Mouse (Mus musculus): ENCODE measurements around the gene Sart1. TPM values are rescaled to one million over a fixed set of nuclear protein-coding genes. Genes with fewer than 3 reads are reported as not detected.

Sart1 gene
- polyA plus RNA-seq, 1 experiment from 2014 or later = 77.1 TPM

DNA sequence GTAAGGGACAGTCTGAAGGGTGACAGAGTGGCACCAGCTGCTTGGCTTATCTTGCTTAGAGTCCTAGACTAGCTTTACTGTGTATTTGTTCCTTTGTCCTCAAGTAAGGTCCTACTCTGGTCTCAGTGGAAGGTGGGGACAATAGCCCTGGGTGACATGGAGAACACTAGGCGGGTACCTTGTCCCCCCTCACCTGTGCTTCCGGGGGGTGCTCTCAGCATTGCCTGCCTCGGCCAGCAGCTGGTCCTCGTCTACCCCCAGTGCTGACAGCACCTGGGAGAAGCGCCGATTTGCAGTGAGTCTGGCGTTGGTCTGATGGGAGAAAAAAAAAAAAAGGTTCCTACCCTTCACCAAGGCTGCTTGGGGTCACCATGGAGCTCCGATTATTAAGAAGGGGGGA, 1.9 kb upstream of the Sart1 start:
- no peaks in the 10 kb centered on the region for H3K9me3 ChIP-seq
- WGBS = 85% methylated on average over 8 of the region's 8 CpGs
- ATAC-seq (ENCODE audit: low FRiP score, low read depth) = no peak
- H3K4me3 ChIP-seq = no peak overlapping the region
- H3K36me3 ChIP-seq = no peaks in the 10 kb centered on the region
- no peak overlapping the region for H3K27ac ChIP-seq (replicated peaks)
- peaks cover 35% of the 10 kb centered on the region for H3K4me1 ChIP-seq (replicated peaks)
- H3K27me3 ChIP-seq = no peaks in the 10 kb centered on the region
- H3K9ac ChIP-seq = no peak overlapping the region
- H3K4me2 ChIP-seq = peak overlapping the region; percentile 89; the same call in 1 of the 2 replicates

- H3K27me3 ChIP-seq = no peaks in the 10 kb centered on the region
- peaks cover 35% of the 10 kb centered on the region for H3K4me1 ChIP-seq (replicated peaks)
- H3K4me3 ChIP-seq = peak overlapping the region; percentile 91
- 50% methylated on average over 12 of the region's 12 CpGs for WGBS
- H3K4me2 ChIP-seq = peak overlapping the region; percentile 89
- H3K9ac ChIP-seq = no peak overlapping the region
- no peak overlapping the region for H3K27ac ChIP-seq (replicated peaks)
- H3K36me3 ChIP-seq = peaks cover 5% of the 10 kb centered on the region; the same call in 1 of the 2 replicates
- ATAC-seq (ENCODE audit: low FRiP score, low read depth) = no peak
- no peaks in the 10 kb centered on the region for H3K9me3 ChIP-seq
Observed at GRCm38 (mm10) chr19:5389647-5390046, 1.1 kb upstream of the Sart1 start.

DNA sequence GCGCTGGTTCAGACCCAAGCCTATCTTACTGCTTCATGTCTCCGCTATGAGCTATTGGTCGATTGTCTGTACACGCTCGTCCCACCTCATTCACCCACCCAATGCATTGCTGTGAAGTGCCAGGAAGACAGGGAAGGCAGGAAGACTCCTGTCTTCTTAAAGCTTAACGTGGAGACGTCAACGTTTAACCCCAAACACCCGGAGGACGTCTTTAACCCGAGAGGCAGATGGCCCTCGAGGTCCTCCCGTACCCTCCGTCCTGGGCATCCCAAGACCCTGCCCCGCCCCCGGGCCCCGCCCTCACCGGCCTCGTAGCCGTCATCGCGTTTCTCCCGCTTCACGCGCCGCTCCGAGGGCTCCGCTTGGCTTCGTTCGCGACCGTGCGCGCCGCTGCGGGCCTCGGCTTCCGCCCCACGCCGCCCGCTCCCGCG, 477 bp downstream of the Sart1 start:
- Histone ChIP-seq H3K27me3 (no peaks in the 10 kb centered on the region), H3K9ac (peak overlapping the region; percentile 84), H3K4me3 (peak overlapping the region; percentile 91), H3K9me3 (no peaks in the 10 kb centered on the region), H3K36me3 (peaks cover 20% of the 10 kb centered on the region), H3K27ac (replicated peaks) (peak overlapping the region; percentile 82), H3K4me2 (peak overlapping the region; percentile 89), H3K4me1 (replicated peaks) (peaks cover 35% of the 10 kb centered on the region)
- ATAC-seq (ENCODE audit: low FRiP score, low read depth) = peak; percentile 12; the same call in 1 of the 2 replicates
- under 1% methylated on average over 39 of the region's 43 CpGs for WGBS

DNA sequence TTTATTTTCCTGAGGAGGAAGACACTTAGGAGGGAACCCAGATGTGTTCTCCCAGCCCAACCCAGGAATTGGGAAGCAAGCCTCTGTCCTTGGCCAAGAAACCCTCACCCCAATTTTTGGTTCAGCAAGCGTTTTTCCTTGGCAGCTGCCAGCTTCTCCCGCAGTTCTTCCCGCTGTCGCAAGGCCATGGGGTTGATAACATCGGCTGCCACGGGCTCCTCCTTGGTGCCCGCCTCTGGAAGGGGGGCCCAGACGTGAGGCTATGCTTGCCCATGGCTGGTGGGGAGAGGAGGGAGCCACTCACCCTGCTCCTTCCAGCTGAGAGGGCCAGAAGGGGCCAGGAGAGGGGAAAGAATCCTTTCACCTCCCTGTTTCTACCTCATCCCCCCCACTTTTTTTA, 3.8 kb downstream of the Sart1 start:
- Histone ChIP-seq H3K27ac (replicated peaks) (no peak overlapping the region), H3K4me2 (no peak overlapping the region), H3K9me3 (no peaks in the 10 kb centered on the region), H3K27me3 (no peaks in the 10 kb centered on the region), H3K4me1 (replicated peaks) (peaks cover 23% of the 10 kb centered on the region), H3K4me3 (no peak overlapping the region), H3K9ac (no peak overlapping the region), H3K36me3 (peaks cover 52% of the 10 kb centered on the region)
- WGBS = 93% methylated on average over 8 of the region's 8 CpGs
- no peak for ATAC-seq (ENCODE audit: low FRiP score, low read depth)

- Histone ChIP-seq H3K4me2 (no peak overlapping the region), H3K9me3 (no peaks in the 10 kb centered on the region), H3K27ac (replicated peaks) (no peak overlapping the region), H3K27me3 (no peaks in the 10 kb centered on the region), H3K4me1 (replicated peaks) (peaks cover 17% of the 10 kb centered on the region), H3K4me3 (no peak overlapping the region), H3K36me3 (peaks cover 66% of the 10 kb centered on the region), H3K9ac (no peak overlapping the region)
- ATAC-seq (ENCODE audit: low FRiP score, low read depth) = no peak
- 95% methylated on average over 12 of the region's 12 CpGs for WGBS
Observed at GRCm38 (mm10) chr19:5383326-5383725, 5.2 kb downstream of the Sart1 start.

- Histone ChIP-seq H3K27ac (replicated peaks) (no peak overlapping the region), H3K9me3 (no peaks in the 10 kb centered on the region), H3K4me3 (no peak overlapping the region), H3K27me3 (no peaks in the 10 kb centered on the region), H3K4me2 (no peak overlapping the region), H3K4me1 (replicated peaks) (no peaks in the 10 kb centered on the region), H3K9ac (no peak overlapping the region), H3K36me3 (peaks cover 68% of the 10 kb centered on the region)
- ATAC-seq (ENCODE audit: low FRiP score, low read depth) = no peak
- WGBS = 87% methylated on average over 1 of the region's 1 CpGs
Observed at GRCm38 (mm10) chr19:5377446-5377845, 11.1 kb downstream of the Sart1 start.

GRCm38 (mm10) chr19:5374748-5375147, 13.8 kb downstream of the Sart1 start:
- H3K4me1 ChIP-seq (replicated peaks) = no peaks in the 10 kb centered on the region
- WGBS = 90% methylated on average over 4 of the region's 4 CpGs

DNA sequence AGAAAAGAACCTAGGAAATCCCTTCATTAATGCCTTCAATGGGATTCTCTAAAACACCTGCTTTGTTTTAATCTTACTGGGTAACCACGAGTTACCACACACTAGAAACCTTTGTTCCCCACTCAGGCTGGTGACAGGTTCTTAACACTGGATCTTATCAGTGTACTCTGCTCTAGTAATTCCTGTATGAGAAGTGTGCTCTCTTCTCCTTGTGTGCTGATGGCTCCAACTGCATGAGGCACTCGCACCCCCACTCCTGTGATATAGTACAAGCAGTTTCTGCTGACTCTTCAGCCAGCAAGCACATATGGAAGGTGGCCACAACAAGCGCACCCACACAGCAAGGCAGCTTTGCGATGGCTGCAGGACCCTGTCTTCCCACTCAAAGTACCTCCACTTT, 14.3 kb downstream of the Sart1 start:
- no peaks in the 10 kb centered on the region for H3K9me3 ChIP-seq
- H3K9ac ChIP-seq = no peak overlapping the region
- H3K4me2 ChIP-seq = no peak overlapping the region
- H3K36me3 ChIP-seq = peaks cover 65% of the 10 kb centered on the region
- 88% methylated on average over 4 of the region's 4 CpGs for WGBS
- H3K27ac ChIP-seq (replicated peaks) = no peak overlapping the region
- H3K4me3 ChIP-seq = no peak overlapping the region
- no peaks in the 10 kb centered on the region for H3K27me3 ChIP-seq
- no peak for ATAC-seq (ENCODE audit: low FRiP score, low read depth)
- H3K4me1 ChIP-seq (replicated peaks) = no peaks in the 10 kb centered on the region

More at GRCm38 (mm10) chr19:5374748-5375147, 13.8 kb downstream of the Sart1 start:
- no peak overlapping the region for H3K4me3 ChIP-seq
- H3K27me3 ChIP-seq = no peaks in the 10 kb centered on the region
- peaks cover 65% of the 10 kb centered on the region for H3K36me3 ChIP-seq
- no peak overlapping the region for H3K4me2 ChIP-seq
- H3K27ac ChIP-seq (replicated peaks) = no peak overlapping the region
- H3K9me3 ChIP-seq = no peaks in the 10 kb centered on the region
- ATAC-seq (ENCODE audit: low FRiP score, low read depth) = no peak
- no peak overlapping the region for H3K9ac ChIP-seq

GRCm38 (mm10) chr19:5372724-5373123, 15.8 kb downstream of the Sart1 start:
- no peak overlapping the region for H3K9ac ChIP-seq
- H3K27ac ChIP-seq (replicated peaks) = no peak overlapping the region
- no peak overlapping the region for H3K4me2 ChIP-seq
- 94% methylated on average over 7 of the region's 7 CpGs for WGBS
- H3K27me3 ChIP-seq = no peaks in the 10 kb centered on the region
- no peaks in the 10 kb centered on the region for H3K9me3 ChIP-seq
- ATAC-seq (ENCODE audit: low FRiP score, low read depth) = no peak
- H3K4me1 ChIP-seq (replicated peaks) = peaks cover 11% of the 10 kb centered on the region
- H3K4me3 ChIP-seq = no peak overlapping the region
- H3K36me3 ChIP-seq = peaks cover 57% of the 10 kb centered on the region

DNA sequence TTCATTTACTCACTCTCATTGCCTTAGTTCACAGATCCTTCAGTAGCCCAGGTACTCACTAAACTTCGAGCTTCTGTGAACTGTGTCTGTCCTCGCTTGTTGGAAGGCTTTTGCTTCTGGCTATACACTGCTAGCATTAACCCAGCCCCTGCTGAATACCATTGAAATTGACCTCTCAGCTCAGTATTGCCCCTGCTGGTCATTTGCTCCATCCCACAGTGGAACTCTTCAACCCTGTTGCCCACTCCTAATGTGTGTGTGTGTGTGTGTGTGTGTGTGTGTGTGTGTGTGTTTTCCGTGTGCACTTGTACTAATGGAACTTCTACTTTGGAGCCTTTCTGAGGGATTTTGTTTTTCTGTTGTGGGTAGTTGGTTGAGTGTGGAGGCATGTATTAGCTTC, 17.6 kb downstream of the Sart1 start:
- H3K36me3 ChIP-seq = peaks cover 52% of the 10 kb centered on the region
- no peaks in the 10 kb centered on the region for H3K9me3 ChIP-seq
- 96% methylated on average over 3 of the region's 3 CpGs for WGBS

DNA sequence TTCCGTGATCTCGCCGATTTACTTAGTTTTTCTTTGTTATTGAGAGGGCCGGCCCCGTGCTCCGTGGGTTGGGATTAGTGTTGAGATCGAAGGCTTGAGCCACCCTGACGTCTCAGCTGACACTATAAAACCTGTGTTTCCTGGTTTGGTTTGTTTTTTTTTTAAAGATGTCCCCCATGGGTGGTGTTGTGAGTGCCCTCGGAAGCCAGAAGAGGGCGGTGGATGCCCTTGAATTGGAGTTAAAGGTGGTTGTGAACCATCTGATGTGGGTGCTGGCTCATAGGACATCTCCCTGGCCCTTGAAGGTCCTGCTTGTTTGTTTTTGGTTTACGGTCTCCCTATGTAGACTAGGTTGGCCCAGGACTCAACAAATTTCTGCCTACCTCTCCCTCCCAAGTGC, 21.0 kb downstream of the Sart1 start:
- H3K9me3 ChIP-seq = no peaks in the 10 kb centered on the region
- H3K4me3 ChIP-seq = peak overlapping the region; percentile 66
- H3K4me1 ChIP-seq (replicated peaks) = peaks cover 22% of the 10 kb centered on the region
- WGBS = 14% methylated on average over 11 of the region's 11 CpGs
- no peak for ATAC-seq (ENCODE audit: low FRiP score, low read depth)
- no peaks in the 10 kb centered on the region for H3K27me3 ChIP-seq
- peaks cover 50% of the 10 kb centered on the region for H3K36me3 ChIP-seq
- peak overlapping the region; percentile 80 for H3K9ac ChIP-seq
- H3K27ac ChIP-seq (replicated peaks) = no peak overlapping the region
- H3K4me2 ChIP-seq = peak overlapping the region; percentile 69

More for the DNA sequence above, 17.6 kb downstream of the Sart1 start:
- peaks cover 15% of the 10 kb centered on the region for H3K4me1 ChIP-seq (replicated peaks)
- H3K4me3 ChIP-seq = no peak overlapping the region
- no peak overlapping the region for H3K9ac ChIP-seq
- no peak overlapping the region for H3K4me2 ChIP-seq
- H3K27ac ChIP-seq (replicated peaks) = no peak overlapping the region
- no peaks in the 10 kb centered on the region for H3K27me3 ChIP-seq
- ATAC-seq (ENCODE audit: low FRiP score, low read depth) = no peak

- H3K27ac ChIP-seq (replicated peaks) = peak within 1 kb of the TSS; percentile 98
Observed at GRCm38 (mm10) chr19:5367053-5367359, 21.5 kb downstream of the Sart1 start, which contains the start of gene Banf1. TSS of gene Banf1 (minus strand) at chr19:5367168.

More at GRCm38 (mm10) chr19:5367053-5367359, 21.5 kb downstream of the Sart1 start, which contains the start of gene Banf1:
- H3K4me2 ChIP-seq = peak within 1 kb of the TSS; percentile 69
- peaks cover 22% of the 10 kb centered on the region for H3K4me1 ChIP-seq (replicated peaks)
- peak within 1 kb of the TSS; percentile 80 for H3K9ac ChIP-seq
- H3K36me3 ChIP-seq = peaks cover 45% of the 10 kb centered on the region
- peak within 1 kb of the TSS; percentile 66 for H3K4me3 ChIP-seq
- H3K27me3 ChIP-seq = no peaks in the 10 kb centered on the region
- no peaks in the 10 kb centered on the region for H3K9me3 ChIP-seq
- WGBS = under 1% methylated on average over 33 of the region's 33 CpGs
- ATAC-seq (ENCODE audit: low FRiP score, low read depth) = peak; percentile 20; the same call in 1 of the 2 replicates
